Mouse (Mus musculus): ENCODE measurements at regions not wholly inside any gene's neighbourhood (a gene's known extent, or its start where the extent isn't known, plus 50 kb on each side); places are given as distances from the start of the nearest gene placed in this dataset.

DNA sequence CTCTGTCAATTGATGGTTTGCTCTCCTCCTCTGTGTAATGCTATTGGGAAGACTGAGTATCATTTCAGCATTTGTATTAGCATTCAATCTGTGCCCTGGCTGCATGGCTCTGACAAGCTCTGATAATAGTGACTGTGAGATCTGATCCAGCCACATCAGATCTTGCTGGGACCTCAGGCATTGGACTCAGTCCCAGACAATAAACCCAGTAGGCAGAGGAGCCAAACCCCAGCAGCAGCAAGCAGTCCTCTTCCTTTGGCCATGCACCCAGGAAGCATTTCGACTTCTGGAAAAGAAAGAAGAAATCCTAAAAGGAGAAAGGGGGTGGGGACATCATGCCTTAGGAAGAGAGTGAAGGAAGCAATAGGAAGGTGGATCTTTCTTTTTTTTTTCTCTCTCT, 205.8 kb upstream of the Onecut1 start:
- no peak for DNase-seq

DNA sequence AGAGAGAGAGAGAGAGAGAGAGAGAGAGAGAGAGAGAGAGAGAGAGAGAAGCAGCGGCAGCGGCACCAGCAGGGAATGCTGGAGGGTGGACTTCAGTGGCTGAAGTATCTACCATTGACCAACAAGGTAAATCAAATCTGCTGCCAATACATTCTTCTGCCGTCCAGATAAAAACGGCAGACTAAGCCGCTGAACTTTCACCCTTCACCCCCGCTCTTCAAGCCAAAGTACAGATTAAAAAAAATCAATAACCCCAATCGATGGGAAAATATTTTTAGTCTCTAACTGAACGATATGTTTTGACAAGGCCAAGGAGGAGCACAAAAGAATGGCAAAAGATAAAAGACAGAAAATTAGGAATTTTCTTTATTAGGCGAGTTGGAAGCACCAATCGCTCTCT, 205.3 kb upstream of the Onecut1 start:
- DNase-seq, result no peak

DNA sequence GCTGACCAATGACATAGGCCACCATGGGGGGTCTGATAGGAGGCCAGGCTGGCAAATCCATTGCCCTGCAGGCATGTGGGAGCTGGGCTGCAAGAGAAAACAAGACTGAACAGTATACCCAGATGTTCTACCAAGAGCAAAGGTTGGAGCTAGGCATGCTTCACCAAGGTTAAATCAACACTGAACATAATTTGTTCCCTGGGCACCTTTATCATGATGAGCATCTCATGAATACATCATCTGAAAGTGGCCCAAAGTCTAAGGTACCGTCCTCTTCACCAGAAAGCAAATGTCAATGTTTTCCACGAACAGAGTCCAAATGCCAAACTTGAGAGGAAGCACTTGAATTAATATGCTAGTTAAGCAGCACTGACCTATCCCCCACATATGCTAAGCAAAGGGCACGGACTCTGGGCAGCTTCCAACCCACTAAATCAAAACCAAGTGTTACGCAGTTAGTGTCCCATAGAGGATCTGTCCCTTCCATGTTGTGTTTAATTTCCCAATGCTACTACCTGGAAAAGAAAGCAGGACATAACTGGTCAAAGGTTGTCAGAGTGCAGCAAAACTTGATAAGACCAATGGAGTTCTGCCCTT, 190.3 kb upstream of the Onecut1 start:
- DNase-seq, result no peak

DNA sequence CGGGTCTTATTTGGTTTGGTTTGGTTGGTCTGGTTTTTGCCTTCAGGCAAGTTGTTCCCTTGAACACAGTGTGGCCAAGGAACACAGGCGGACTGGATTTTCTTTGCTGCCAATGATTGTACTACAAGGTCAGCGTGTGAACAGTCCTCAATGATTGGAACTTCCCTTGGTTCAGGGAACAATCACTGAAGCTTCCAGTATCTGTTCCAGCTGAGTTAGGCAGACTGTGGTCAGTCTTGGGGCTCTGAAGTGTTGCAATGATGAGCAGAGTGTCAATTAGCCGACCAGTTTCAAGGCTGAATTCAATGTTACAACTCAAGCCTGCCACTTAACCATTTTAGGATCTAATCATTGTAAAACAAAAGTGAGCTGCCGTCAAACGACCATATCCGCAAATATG, 189.5 kb upstream of the Onecut1 start:
- no peak for DNase-seq

DNA sequence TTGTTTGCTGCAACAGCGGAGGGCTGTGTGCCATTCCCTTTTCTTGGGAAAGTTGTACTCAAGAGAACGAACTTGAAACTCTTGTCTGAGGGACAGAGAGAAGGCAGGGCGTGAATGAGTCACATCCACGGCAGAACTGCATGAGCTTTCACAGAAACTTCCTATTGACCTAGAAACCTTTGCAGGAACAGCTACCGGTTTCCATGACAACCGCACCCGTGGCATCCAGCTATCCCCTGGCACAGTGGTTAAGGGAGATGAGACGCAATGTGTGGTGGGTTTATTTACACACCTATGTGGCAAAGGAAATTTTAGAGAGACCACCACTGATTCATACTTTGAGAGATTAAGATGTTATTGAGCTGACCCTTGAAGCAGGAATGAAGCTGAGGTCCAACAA, 163.5 kb upstream of the Onecut1 start:
- no peak for DNase-seq

DNA sequence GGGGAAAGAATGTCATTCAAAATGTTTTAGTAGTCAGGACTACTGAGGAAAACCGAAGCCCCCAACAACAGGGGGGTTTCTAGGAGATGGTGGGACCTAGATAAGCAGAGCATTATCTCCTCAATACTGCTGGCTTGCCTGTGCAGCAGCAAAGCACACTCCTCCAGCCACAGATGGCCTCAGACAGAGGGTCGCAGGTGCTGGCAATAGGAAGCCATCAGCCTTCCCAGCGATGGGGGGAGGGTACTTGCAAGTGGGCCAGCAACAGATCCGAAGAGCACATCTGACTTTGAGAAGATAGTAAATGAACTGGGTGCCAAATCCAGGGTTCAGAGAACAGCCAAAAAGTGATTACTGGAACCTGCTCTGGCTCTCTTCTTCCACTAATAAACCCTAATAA, 156.0 kb upstream of the Onecut1 start:
- no peak for DNase-seq

DNA sequence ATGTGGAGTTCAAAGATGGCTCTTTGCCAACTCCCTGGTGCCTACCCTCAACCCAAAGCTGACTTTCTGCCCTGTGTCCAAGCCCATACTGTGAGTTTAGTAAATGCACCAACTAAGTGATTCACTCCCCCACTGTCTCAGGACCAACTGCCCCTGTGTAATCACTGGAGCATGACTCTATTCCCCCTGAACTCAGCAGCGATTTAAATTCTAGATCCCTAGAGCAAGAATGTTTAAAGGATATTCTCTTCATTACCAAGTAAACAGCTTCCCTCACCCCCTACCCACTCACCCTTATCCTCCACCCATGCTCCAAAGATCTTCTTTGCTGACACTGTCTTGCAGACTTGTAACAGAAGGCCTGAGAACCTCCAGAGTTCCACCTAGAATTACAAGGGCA, 154.1 kb upstream of the Onecut1 start:
- DNase-seq, result no peak

DNA sequence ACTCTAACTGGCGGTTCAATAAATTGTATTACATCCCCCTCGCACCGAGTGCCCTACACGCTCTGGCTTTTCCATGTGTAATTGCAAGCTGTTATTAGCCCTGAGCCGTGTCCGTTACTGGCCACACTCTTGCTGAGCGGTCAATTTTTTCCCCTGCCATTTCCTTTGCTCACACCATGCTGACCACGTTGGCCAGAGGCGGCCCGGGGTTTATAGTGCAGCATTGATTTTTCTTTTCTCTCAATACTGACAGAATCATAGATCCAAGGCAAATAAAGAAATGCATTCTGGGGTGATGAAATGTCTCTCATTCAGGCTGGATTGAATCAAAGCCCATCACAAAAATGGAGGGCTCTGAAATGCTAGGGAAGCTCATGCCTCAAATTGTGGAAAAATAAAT, 150.0 kb upstream of the Onecut1 start:
- DNase-seq, result no peak

DNA sequence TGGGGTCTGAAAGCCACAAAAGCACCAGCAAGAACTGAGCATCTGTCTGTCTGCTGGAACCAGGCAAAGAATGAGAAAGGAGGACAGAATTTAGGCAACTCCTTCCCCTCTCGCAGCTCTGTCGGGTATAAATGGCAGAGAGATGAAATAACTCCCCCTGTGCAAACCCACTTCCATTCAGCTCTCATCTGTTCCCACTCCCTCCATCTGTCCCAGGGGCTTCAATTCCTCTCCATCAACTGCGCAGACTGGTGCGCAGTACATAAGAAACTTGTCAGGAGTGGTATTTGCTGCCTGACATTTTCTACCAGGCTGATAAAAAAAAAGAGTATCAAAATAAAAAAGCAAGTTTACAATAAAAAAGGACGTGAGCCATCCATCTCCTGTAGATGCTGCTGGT, 129.3 kb upstream of the Onecut1 start:
- DNase-seq, result no peak

DNA sequence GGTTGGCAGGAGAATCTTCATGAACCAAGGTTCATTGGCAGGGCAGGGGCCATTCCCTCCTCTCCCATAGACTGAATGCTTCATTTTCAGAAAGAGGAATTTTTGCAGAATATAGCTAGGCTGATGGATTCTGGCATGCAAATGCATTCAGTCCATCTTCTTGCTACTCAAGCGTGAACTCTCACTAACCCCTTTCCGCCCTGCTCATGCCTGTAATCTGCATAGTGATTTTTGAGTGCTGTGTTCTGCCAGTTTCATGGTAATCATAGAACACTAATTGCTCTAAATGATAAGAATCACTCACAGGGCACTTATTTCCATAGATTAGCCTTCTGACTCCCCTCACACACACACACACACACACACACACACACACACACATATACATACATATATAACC, 119.8 kb upstream of the Onecut1 start:
- no peak for DNase-seq

DNA sequence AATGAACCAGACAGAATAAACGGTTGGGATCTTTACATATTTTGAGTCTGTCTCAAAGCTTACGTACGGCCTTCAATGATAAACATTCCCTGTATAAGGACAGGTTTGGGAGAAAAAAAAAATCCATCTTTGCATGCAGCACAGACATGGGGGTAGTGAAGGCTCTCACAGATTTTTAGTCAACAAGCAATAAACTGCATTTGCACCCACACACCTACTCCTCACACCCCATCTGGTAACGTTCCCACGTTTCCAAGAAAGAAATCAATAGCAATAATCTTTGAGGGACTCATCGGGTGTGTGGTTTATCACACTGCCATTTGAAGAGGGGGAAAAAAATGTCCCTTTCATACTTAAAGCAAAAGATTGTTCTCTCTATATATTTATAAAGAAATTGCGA, 113.8 kb upstream of the Onecut1 start:
- DNase-seq, result no peak

DNA sequence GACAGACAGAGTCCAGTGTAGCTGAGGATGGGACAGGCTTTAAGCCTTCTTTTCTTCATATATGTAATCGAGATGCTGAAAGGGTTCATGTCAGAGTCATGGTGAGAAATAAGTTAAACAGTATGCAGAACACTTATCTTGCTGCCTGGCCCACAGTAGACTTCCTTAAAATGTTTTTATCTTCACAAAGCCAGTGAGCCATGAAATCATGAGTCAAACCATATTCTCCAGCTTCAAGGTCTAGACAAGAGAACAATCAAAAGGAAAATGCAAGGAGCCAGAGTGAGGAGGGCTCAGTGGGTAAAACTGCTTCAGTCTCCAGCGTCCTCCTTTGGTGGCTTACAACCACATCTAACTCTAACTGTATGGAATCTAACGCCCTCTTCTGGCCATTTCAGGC, 103.7 kb upstream of the Onecut1 start:
- DNase-seq, result no peak

DNA sequence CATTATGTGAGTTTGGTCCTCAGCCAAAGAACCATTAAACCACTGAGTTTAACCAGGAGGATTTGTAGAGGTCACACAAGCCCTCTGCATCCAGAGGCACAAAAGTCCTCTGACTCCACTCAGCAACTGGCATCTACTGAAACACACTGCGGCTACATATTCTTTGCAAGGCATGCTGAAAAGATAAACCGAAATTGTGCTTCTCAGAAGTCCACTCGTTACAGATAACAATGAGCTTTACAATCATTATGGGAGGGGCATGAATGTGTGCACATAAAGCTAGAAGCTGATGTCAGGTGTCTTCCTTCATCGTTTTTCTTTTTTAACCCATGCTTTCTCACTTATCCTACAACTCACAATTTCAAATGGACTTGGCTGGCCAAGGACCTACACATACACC, 102.8 kb upstream of the Onecut1 start:
- DNase-seq, result no peak

DNA sequence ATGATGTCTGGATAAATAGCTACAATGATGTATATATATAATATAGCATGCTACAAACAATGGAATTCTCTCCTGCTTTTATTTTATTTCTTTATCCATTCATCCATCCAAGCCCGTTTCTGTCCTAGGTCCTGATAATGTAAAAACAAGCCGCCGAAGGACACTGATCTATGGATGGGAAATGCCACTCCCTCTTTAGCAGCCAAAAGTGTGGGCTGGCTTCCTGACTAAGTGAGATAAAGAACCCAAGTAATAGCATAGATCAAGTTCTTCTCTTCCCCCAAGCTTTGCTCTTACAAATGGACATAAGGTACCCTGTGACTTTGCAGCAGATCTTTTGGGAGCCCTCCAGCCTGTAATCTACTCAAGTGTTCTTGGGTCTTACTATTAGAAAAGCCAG, 81.3 kb upstream of the Onecut1 start:
- no peak for DNase-seq

DNA sequence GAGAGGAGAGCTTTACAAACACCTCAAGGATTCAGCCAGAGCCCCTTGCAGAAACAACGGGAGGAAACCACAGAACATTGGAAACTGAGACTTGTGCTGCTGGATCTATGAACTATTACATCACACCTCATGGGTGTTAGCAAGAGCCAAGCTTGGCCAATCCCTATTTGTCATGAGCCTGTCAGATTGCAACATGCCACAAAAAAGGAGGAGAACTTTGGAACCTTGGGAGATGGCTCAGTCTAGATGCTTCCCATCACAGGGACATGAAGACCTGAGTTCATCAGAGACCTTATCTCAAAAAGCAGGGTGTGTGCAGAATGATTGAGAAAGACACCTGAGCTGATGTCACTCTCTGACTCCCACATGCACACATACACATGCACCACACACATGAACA, 68.3 kb upstream of the Onecut1 start:
- no peak for DNase-seq

DNA sequence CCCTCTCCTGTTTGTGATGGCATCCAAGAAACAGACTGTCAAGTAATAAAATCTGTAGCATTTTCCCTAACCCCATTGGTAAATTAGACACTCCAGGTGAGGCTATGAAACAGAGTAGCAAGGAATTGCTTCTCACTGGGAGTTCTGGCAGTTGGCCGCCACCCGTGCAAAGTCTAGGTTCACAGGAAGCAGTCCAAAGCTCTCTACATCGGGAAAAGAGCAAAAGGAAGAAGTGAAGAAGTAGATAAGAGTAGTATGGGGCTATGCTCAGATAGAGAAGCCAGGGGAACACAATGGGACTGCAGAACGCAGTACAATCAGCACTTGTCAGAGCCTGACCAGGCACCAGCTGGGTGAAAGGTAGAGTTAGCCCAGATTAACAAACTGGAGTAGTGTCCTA, 65.7 kb upstream of the Onecut1 start:
- no peak for DNase-seq

DNA sequence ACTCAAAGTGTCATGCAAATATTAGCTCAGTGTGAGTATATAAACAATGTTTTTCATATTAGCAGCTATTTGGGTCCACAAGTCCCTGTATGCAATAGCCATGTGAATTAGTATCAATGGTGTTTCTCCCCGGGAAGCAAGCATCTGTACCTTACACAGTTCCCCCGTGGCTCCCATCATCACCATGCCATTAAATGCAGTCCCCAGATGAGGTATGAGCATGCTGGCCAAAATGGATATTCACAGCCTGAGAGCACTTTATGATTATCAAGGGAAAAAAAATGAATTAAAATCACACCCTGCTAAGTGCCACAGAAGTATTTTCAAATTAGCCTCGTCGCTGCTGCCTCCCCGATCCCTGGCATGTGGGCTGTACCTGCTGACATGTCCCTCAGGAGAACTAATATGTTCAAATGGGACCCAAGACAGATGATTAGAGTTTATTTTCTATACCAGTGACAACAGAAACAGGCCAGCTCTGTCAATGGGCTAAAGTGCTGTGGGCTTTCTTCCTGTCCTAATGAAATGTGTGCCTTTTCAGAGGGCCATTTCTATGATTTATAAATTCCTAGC, 64.4 kb upstream of the Onecut1 start:
- no peak for DNase-seq

DNA sequence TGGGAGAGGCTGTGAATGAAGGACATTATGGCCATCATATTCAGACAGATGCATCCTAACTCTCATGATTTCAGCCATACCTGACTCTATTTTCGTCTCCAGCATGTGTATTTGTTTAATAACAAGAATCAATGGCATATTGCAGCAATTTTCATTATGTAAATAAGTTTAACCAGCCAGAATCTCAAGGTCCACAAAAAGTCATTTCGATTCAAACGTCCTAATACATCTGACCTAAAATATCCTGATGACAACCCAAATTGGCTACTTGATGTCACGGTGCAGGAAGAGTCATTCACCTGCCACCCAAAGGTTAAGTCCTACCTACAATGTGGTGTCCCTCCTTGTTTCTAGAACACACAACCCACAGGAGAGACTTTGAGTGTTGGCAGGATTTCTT, 60.6 kb upstream of the Onecut1 start:
- no peak for DNase-seq

DNA sequence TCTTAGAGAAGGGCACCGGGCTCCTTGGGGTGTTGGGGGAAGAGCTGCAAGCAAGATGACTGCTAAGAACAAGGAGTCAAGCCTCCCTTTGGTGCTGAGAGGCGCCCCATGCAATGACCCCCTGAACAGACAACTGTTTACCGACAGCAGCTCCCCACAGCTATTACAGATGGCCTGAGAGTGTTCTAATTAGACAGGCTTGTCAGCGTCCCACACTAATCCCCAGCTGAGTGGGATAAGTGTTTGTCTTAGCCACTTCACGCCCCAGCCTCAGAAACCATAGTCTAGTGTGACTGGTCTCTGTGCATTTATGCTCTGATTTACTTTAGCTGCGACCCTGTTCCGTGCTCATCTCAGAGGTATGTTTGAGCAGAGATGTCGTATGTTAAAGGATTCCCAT, 50.3 kb upstream of the Onecut1 start:
- no peak for DNase-seq

Measured in cerebellum, postnatal 25 days (tissue).